Mouse (Mus musculus) erythroblast, embryonic 14.5 days (primary cell): ENCODE data around the gene 4930455H04Rik.

ENCODE experiments used
- GATA1 ChIP-seq: IDR thresholded peaks from 2 replicates; pipeline ENCODE4 v1.6.1; 2012; ENCODE audit warnings: low read length, inconsistent platforms, mixed read lengths
- TAL1 ChIP-seq: IDR thresholded peaks from 3 replicates; pipeline ENCODE4 v1.6.1; 2012; ENCODE audit warnings: low read length, inconsistent platforms, mixed read lengths

DNA sequence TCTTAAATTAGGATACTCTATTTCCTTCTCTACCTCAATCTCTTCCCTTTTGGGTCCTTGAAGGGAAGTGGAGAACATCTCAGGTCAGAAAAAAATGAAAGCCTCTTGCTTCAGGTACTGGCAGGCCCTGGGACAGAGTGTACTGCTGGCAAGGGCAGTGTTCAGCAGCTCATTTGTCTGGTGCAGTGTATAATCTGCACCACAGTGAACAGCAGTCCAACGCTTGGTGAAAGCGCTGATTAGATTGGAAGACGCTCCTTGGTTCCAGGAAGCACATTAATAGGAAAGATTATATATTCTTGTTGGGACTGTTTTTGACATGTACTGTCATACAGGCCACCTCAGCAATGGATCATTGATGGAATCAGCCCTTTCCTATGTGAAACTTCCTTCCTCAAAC is 16.6 kb upstream of the 4930455H04Rik start:
- TF ChIP-seq GATA1 (no peak), TAL1 (no peak)
